Mouse (Mus musculus): ENCODE results near the gene Nop9.
A peak's percentile ranks its signal among the peaks of the same experiment; 100 is the strongest.

The Nop9 gene

DNA sequence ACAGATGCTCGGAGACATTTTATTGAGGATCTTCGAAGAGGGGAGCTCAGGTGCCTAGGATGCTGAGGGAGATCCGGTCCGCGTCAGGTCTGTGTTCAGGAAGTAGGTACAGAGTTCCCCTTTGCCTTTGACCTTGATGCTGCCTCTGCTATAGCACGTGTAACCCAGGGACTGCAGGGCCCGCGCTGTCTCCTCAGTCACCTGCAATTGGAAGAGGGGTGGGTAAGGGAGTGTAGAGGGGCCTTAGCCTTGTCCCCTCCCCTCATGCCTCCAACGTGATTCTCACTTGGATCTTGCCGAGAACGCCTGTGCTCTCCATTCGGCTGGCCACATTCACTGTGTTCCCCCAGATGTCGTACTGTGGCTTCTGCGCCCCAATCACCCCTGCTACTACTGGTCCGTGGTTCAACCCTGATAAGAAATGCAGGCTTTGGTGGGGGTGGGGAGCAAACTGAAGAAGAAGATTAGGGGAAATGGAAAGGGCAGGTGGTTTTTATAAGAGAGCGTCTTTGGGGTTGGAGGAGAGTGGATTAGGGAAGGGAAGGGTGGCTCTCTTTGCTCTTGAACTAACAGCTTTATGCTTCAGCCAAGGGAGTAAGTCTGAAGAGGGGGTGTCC, 23.7 kb downstream of the Nop9 start:
- DNase-seq (ENCODE audit: low spot score in 2 of 2): no peak

DNA sequence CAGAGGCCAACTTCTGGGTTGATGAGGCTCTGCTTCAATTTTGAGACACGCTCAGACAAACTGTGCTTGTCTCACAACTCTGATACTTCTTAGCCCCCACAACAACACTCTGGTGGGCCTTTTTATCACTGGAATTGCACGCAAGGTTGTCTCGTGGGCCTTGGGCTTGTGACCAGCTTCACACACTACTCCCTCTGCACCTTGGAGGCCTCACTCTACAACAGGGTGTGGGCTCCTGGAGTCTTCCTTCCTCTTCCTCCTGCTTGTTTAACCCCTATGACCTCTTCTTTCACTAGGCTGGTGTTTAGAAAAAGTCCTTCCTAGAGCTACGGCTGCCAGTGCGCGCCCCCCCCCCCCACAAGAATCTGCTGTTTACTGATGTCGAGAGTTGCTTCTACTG, 31.2 kb downstream of the Nop9 start:
- no peak for DNase-seq (ENCODE audit: low spot score in 2 of 2)

GRCm38 (mm10) chr14:55777176-55777575, 31.7 kb downstream of the Nop9 start:
- DNase-seq (ENCODE audit: low spot score in 2 of 2): no peak

- DNase-seq (ENCODE audit: low spot score in 2 of 2): peak in 1 of 2 experiments; percentile 1
These were observed 32.3 kb downstream of the Nop9 start for GRCm38 (mm10) chr14:55777806-55778205.

DNA sequence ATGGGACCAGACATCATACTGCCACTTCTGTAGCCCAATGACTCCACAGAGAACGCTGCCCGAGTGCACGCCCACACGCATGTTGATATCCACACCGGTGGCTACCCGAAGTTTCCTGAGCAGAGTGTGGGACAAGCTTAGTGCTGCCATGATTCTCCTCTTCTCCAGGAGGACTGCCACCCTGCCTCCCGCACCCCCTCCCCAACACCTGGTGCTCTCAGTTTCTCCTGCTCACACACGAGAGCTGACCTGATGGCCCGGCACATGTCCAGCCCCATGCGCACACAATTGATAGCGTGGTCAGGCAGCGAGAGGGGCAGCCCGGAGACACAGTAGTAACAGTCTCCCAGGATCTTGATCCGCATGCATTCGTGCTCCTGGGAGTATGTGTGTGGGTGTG, 33.2 kb downstream of the Nop9 start:
- peak in 1 of 2 experiments; percentile 1 for DNase-seq (ENCODE audit: low spot score in 2 of 2)

DNA sequence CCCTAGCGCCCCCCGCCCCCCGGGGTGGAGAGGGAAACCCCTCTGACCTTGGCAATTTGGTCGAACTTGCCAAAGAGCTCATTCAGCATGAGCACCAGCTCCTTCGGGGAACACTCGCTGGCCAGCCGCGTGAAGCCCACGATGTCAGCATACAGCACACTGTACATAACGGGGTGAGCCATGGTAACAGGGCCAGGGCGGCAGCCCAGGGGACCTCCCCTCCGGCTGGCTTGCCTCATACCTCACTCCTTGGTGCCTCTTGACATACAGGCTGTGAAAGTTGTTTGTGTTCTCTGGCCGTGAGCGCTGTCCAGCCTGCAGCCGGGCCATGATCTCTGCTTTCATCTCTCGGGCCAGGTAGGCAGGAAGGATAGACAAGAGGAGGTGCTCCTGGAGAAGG, 34.2 kb downstream of the Nop9 start:
- DNase-seq (ENCODE audit: low spot score in 2 of 2): no peak

- no peak for DNase-seq (ENCODE audit: low spot score in 2 of 2)
These were observed 35.2 kb downstream of the Nop9 start for GRCm38 (mm10) chr14:55780736-55781135.

- peak in 1 of 2 experiments; percentile 65 for DNase-seq (ENCODE audit: low spot score in 2 of 2)
These were observed 35.8 kb downstream of the Nop9 start for GRCm38 (mm10) chr14:55781310-55781709.

- no peak for DNase-seq (ENCODE audit: low spot score in 2 of 2)
These were observed 37.0 kb downstream of the Nop9 start for GRCm38 (mm10) chr14:55782361-55782960.

DNA sequence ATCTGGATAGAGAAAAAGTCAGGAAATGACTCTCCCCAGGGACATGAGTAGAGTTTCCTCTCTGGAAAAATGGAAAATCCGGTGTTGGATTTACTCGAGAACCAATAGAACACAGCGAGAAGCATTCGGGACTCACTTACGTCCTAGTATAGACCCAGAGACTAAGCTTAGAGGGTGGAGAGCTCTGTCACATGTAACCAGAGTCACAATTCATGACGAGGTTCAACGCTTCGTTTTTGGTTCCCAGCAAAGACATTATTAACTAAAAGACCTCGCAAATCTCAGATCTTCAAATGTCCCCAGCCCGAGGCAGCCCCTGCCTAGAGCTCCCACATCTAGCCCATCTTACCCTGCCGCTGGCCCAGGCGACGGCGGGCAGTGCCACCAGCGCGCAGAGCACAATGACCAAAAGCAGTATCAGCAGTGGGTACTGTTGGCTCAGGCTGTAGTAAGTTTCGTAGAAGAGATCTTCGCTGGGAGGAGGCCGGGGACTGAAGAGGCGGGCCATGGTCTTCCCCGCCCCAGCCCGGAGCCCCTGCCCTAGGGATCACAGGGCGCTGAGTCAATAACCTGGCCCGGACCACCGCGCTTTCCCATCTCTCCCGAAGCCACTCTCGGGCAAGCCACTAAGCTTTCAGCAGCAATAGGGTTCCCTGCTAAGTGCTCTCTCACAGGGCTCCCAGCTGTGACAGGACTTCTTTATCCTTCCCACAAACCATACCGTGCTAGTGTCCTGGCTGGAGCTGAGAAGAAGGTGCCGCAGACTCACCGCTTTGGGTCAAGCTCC, 37.9 kb downstream of the Nop9 start:
- no peak for DNase-seq (ENCODE audit: low spot score in 2 of 2)

DNA sequence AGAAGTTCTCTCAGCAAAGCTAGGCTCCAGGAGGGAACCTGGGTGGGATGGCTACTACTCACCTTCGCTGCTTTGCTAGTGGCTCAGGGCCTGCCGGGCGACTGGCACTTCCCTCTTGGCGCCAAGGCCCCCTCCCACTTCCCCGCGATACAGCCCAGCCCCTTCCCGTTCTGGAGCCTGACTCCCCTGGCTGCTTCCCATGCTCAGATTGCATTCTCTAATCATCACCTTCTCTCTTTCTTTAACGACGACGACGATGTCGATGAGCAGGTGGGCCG, 38.4 kb downstream of the Nop9 start, which contains the start of gene Adcy4:
Adcy4 (minus strand) TSS at position 138 of the 278 bp plus-strand sequence.
- DNase-seq (ENCODE audit: low spot score in 2 of 2): no peak

DNA sequence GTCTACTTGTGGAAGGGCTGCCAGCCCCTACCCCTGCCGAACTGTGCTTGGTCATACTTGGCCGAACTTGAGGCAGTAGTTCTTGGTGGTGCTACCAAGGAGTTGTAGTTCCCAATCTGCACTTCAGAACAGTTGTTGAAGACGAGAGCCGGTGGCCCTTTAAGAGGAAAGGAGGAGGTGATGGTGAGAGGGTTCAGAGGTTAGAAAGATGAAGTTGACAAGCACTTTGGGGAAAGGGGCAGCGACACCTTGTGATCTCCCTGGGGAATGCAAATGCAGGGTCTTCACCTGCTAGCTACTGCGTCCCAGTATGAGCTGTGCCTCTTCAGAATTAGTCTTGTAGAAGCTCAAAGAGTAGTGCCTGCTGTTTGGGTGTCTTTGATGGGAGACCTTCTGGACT, 39.7 kb downstream of the Nop9 start:
- no peak for DNase-seq (ENCODE audit: low spot score in 2 of 2)

- no peak for DNase-seq (ENCODE audit: low spot score in 2 of 2)
These were observed 42.2 kb downstream of the Nop9 start for GRCm38 (mm10) chr14:55787731-55788130.

- no peak for DNase-seq (ENCODE audit: low spot score in 2 of 2)
These were observed 43.0 kb downstream of the Nop9 start, which contains the start of gene Ripk3 for GRCm38 (mm10) chr14:55788256-55789050. Ripk3 (minus strand) TSS chr14:55788865.

DNA sequence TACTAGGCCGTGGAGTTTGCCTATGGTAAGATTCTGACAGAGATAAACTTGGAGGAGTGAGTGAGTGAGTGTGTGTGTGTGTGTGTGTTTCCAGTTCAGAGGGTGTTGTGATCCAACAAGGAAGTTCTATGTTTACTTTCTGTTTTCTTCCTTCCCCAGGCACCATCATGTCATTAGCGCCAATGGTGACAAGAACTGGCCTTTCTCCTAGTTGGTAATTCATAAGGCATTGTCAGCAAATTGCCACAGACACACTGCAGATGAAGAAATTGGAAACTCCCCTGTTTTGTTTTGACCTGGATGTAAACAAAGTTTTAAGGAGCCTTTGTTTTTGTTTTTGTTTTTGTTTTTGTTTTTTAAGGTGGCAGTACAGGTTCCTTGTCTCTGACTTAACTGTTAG, 48.0 kb downstream of the Nop9 start:
- DNase-seq (ENCODE audit: low spot score in 2 of 2): no peak

- no peak for DNase-seq (ENCODE audit: low spot score in 2 of 2)
These were observed 48.5 kb downstream of the Nop9 start for GRCm38 (mm10) chr14:55793946-55794345.

GRCm38 (mm10) chr14:55795380-55796163, 50.1 kb downstream of the Nop9 start:
- DNase-seq (ENCODE audit: low spot score in 2 of 2): no peak
